Mouse (Mus musculus) cortical plate, adult 2 months (tissue): ENCODE measurements around the gene Sec24b.

Source experiments
- CTCF ChIP-seq: fragments of 200-500 bp; IDR thresholded peaks from 2 replicates; pipeline ENCODE4 v1.5.1; 2011; ENCODE audit warnings: mild to moderate bottlenecking, control low read depth, low read length; ENCODE audit not compliant: insufficient read depth; ENCODE audit errors: extremely low read depth
- POLR2A ChIP-seq: fragments of 200-500 bp; IDR thresholded peaks from 2 replicates; pipeline ENCODE4 v1.6.1; 2011; ENCODE audit warnings: mild to moderate bottlenecking, low read length, control low read depth; ENCODE audit not compliant: insufficient read depth; ENCODE audit errors: extremely low read depth

DNA sequence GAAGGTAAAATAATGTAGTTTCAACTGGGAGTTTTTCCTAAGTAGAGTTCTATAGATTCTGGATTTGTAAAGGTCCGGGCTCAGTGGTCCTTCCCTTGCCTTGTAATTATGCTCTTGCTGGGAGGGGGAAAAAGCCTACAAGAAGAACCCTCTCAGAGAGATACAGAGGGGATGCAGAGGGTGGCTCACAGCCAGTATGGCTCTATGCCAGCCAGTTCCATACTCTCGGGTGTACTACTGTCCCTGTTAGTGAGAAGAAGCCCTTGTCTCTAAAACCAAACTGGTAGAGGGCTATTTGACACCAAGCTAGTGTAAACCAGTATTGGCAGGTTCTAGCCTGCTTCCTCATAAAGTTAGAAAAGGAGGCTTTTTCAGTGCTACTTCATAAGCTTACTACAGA, 22.0 kb upstream of the Sec24b start:
- no peak for TF ChIP-seq CTCF
- no peak for TF ChIP-seq POLR2A
